Mouse (Mus musculus) embryo, embryonic 11.5 days (tissue): ENCODE measurements around the gene Cyp2e1.

Experiments used
- DNase-seq: peaks from one replicate; pipeline ENCODE4 v3.0.0-alpha.2; 2012; ENCODE audit warnings: low read depth, low spot score

Cyp2e1 gene

DNA sequence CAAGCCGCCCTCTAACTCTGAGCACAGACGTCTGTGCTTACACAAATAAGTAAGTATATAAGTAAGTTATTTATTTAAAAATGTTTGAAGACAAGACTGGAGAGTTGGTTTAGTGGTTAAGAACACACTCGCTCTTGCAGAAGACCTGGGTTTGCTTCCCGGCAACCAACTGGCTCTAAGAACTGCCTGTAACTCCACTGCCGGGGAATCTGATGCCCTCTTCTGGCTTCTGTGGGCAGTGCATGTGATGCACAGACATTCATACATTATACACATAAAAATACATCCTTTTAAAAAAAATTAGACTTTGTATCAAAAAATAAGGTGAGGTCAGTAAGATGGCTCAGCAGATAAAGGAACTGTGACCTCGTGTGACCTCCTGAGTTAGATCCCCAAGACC, 47.0 kb downstream of the Cyp2e1 start:
- no peak for DNase-seq

DNA sequence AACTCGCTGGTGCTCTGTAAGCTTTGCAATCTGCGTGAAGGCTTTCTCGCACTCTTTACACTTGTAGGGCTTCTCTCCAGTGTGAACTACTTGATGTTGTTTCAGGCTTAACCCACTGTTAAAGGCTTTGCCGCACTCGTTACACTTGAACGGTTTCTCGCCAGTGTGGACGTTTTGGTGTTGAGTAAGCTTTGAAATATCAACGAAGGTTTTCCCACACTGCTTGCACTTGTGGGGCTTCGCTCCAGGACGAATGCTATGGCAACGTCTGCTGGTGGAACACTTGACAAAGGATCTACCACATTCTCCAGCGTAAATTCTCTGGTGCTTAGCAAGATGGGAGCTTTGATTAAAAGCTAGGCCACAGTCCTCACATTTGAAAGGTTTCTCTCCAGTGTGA, 48.2 kb downstream of the Cyp2e1 start:
- DNase-seq: no peak

DNA sequence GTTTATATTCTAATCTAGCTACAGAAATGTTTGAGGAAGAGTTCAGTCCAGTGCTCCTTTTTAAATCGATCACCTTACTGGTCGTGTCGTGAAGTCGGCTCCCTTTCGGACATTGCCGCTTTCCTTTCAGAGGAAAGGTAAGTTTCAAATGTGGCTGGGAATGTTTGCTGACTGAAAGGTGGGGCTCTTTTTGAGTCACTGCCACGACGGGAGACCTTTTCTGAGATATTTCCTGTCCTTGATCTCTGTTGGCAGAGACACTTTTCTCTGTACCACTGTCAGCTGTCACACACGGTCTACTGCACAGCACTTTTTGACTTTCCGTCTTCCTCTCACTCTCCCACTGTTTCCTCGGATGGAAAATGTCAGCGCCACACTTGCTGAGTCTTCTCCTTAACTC, 49.3 kb downstream of the Cyp2e1 start:
- no peak for DNase-seq

DNA sequence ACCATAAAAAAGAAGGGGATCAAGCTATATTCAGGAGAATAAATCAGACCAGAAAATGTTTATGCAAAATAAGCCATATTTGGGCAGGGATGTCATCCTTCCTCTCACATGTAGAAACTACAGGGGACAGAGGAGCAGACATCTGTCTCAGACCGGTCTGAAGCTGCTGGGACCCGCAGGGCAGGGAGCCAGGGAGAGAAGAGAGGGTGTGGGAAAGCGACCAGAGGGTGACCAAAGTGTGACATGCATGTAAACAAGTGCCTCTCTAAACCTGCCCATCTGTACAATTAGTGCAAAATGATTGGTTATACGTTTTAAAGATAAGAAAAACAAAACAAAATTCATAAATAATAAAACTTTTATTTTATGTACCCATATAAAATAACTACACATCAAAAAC, 56.6 kb downstream of the Cyp2e1 start:
- DNase-seq: no peak

DNA sequence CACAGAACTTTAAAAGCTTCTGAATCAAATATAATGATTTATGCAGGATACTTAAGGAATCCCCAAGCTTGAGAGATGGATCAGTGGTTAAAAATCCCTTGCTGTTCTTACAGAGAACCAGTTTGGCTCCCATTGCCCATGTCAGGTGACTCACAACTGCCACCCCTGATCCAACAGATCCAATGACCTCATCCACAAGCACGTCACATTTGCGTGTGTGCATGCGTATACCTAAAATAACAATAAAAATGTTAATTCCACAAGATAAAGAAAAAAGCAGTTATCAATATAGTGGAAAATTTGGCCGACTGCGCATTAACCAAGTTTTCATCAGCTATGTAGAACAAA, 57.7 kb downstream of the Cyp2e1 start:
- no peak for DNase-seq

DNA sequence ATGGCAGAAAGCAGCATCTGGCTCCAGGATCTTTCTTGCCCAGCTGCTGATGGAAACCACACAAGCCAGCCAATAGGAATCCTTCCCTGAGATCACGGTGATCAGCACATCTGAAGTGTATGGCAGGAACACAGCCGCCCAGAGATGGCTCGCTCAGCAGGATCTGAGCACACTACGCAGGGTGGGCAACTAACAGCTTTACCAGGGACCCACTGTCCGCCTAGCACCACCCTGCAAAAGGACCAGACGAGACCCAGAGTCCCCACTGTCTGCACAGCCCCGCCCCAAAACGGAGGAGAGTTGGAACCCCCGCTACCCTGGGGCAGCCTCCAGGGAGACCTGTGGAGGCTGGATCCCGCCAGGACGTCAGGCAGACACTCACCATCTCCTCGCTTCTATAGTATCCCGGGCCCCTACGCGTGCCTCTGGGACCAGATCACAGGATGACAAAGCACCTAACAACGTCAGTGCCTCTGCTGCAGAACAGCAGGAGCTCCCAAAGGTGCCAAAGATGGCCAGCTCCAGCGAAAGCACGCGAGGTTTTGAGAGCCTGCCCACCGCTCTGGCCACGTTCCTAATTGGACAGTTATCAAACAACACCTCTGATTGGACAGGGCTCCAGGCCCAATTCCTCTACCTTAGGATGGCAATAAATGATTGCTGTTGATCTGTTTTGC, 58.3 kb downstream of the Cyp2e1 start, which contains the start of gene Zfp941:
Gene Zfp941, minus strand, starts transcription at position 526 of the 677 bp plus-strand sequence.
- DNase-seq: no peak

DNA sequence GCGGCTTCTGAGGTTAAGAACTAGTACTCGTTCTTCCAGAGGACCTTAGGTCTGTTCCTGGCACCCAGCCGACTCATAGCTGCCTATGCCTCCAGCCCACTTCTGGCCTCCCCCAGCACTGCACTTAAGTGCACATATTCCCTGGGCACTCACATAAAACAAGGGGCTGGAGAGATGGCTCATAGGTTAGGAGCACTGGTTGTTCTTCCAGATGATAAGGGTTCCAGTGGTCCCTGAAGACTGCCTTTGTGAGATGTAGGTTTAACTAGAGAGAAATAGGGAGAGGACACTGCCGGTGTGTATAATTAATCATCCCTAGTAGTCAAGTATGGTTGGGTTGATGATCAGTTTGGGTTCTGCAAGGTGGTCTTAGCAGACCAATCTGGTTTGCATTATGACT, 59.2 kb downstream of the Cyp2e1 start:
- no peak for DNase-seq
